Mouse (Mus musculus) small intestine, adult 2 months (tissue): ENCODE results near the gene Mettl21a.

Experiments used
- CTCF ChIP-seq: fragments of 200-500 bp; IDR thresholded peaks from 2 replicates; pipeline ENCODE4 v1.5.1; 2012; ENCODE audit warnings: low read depth, mild to moderate bottlenecking, control low read depth, inconsistent platforms, low read length, moderate library complexity, mixed read lengths; ENCODE audit not compliant: insufficient replicate concordance, insufficient read length; ENCODE audit errors: extremely low read depth
- POLR2A ChIP-seq: fragments of 200-500 bp; IDR thresholded peaks from 2 replicates; pipeline ENCODE4 v1.6.1; 2012; ENCODE audit warnings: low read depth, mild to moderate bottlenecking, control low read depth, inconsistent platforms, low read length, moderate library complexity

DNA sequence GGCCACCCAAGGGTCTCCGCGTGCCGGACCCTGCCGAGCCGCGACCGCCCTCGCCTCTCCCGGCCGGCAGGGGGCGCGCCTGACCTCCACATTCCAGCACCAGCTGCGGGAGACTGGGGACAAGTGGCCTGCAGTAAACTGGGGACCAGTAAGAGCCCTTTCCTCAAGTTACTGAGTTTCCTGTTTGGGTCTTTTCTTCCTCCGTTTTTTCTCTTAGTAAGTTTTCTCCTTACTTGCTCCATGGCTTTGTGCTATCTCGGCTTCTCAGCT, 608 bp upstream of the Mettl21a start:
- TF ChIP-seq CTCF = peak; percentile 83
- TF ChIP-seq POLR2A = no peak
